Mouse (Mus musculus) midbrain, embryonic 10.5 days (tissue): ENCODE measurements around the gene P4htm. TPM values are rescaled to one million over a fixed set of nuclear protein-coding genes. Genes with fewer than 3 reads are reported as not detected.

ENCODE experiments used
- DNase-seq: peaks from one replicate; pipeline ENCODE4 v3.0.0-alpha.2; 2017; ENCODE audit warnings: low spot score
- H3K27ac ChIP-seq: fragments of 300-500 bp; sonication (generic); replicated peaks from 2 replicates; pipeline ENCODE4 v1.5.1; 2016; ENCODE audit warnings: mild to moderate bottlenecking
- H3K27me3 ChIP-seq: fragments of 300-500 bp; sonication (generic); 2 replicates; pipeline ENCODE4 v1.6.1; 2016; ENCODE audit warnings: low read depth, mild to moderate bottlenecking; ENCODE audit not compliant: poor library complexity, severe bottlenecking
- H3K36me3 ChIP-seq: fragments of 300-500 bp; sonication (generic); 2 replicates; pipeline ENCODE4 v1.6.1; 2016; ENCODE audit warnings: mild to moderate bottlenecking, moderate library complexity
- H3K4me1 ChIP-seq: fragments of 300-500 bp; sonication (generic); 2 replicates; pipeline ENCODE4 v1.6.1; 2016
- H3K4me3 ChIP-seq: fragments of 300-500 bp; sonication (generic); 2 replicates; pipeline ENCODE4 v1.5.1; 2016; ENCODE audit warnings: mild to moderate bottlenecking, moderate library complexity
- H3K9me3 ChIP-seq: fragments of 300-500 bp; sonication (generic); replicated peaks from 2 replicates; pipeline ENCODE4 v1.6.1; 2016; ENCODE audit warnings: mild to moderate bottlenecking
- WGBS: fragments of 180-500 bp; shearing (Covaris S2); methylation state at CpG from one replicate; pipeline ENCODE4 v1.1.7; 2016; 5-methylcytosine and 5-hydroxymethylcytosine counted together
- polyA plus RNA-seq: library from polyadenylated mRNA; unstranded; fragments of >200 nt; fragmentation: Nextera tagmentation; extraction: Ambion mirVana; gene quantifications from 2 replicates; pipeline ENCODE4 v1.2.1, GENCODE M21; 2016

The P4htm gene
- polyA plus RNA-seq, 1 experiment from 2014 or later: 13.8 TPM

GRCm38 (mm10) chr9:108601986-108602385, 4.5 kb upstream of the P4htm start:
- Histone ChIP-seq H3K9me3 (no peaks in the 10 kb centered on the region), H3K27ac (no peak overlapping the region), H3K27me3 (no peaks in the 10 kb centered on the region), H3K4me3 (no peak overlapping the region), H3K36me3 (peaks cover 56% of the 10 kb centered on the region), H3K4me1 (peaks cover 12% of the 10 kb centered on the region)
- 85% methylated on average over 4 of the region's 4 CpGs for WGBS
- DNase-seq: no peak

- WGBS: 61% methylated on average over 2 of the region's 2 CpGs
- Histone ChIP-seq H3K4me1 (peaks cover 25% of the 10 kb centered on the region), H3K4me3 (no peak overlapping the region), H3K27me3 (0 out of 2 replicates have a peak, but pooled peaks cover 5% of the 10 kb centered on the region), H3K9me3 (no peaks in the 10 kb centered on the region), H3K27ac (no peak overlapping the region), H3K36me3 (peaks cover 36% of the 10 kb centered on the region)
- no peak for DNase-seq
These were observed 2.5 kb upstream of the P4htm start for GRCm38 (mm10) chr9:108600011-108600410.

GRCm38 (mm10) chr9:108599021-108599566, 1.6 kb upstream of the P4htm start:
- DNase-seq: no peak
- WGBS: 73% methylated on average over 4 of the region's 4 CpGs
- Histone ChIP-seq H3K36me3 (peaks cover 27% of the 10 kb centered on the region), H3K27ac (no peak overlapping the region), H3K27me3 (0 out of 2 replicates have a peak, but pooled peaks cover 5% of the 10 kb centered on the region), H3K4me1 (peaks cover 25% of the 10 kb centered on the region), H3K9me3 (no peaks in the 10 kb centered on the region), H3K4me3 (no peak overlapping the region)

- peaks cover 35% of the 10 kb centered on the region for H3K4me1 ChIP-seq
- no peak for DNase-seq
- peaks cover 17% of the 10 kb centered on the region; the same call in 1 of the 2 replicates for H3K27me3 ChIP-seq
- H3K9me3 ChIP-seq: no peaks in the 10 kb centered on the region
- H3K27ac ChIP-seq: no peak overlapping the region
- H3K36me3 ChIP-seq: peaks cover 24% of the 10 kb centered on the region; the same call in 1 of the 2 replicates
- 86% methylated on average over 3 of the region's 3 CpGs for WGBS
- H3K4me3 ChIP-seq: no peak overlapping the region
These were observed 3.1 kb downstream of the P4htm start for GRCm38 (mm10) chr9:108594354-108594753.

- no peak for DNase-seq
- H3K4me3 ChIP-seq: no peak overlapping the region
- peaks cover 18% of the 10 kb centered on the region; the same call in 1 of the 2 replicates for H3K27me3 ChIP-seq
- no peak overlapping the region for H3K27ac ChIP-seq
- H3K4me1 ChIP-seq: peaks cover 46% of the 10 kb centered on the region
- H3K9me3 ChIP-seq: no peaks in the 10 kb centered on the region
- H3K36me3 ChIP-seq: peaks cover 24% of the 10 kb centered on the region; the same call in 1 of the 2 replicates
- WGBS: 90% methylated on average over 4 of the region's 4 CpGs
These were observed 6.0 kb downstream of the P4htm start for GRCm38 (mm10) chr9:108591462-108591861.

GRCm38 (mm10) chr9:108589229-108589628, 8.2 kb downstream of the P4htm start:
- peak overlapping the region; percentile 49 for H3K4me3 ChIP-seq
- WGBS: 77% methylated on average over 5 of the region's 5 CpGs

GRCm38 (mm10) chr9:108587571-108588180, 9.8 kb downstream of the P4htm start:
- Histone ChIP-seq H3K4me3 (peak overlapping the region; percentile 49), H3K4me1 (peaks cover 48% of the 10 kb centered on the region), H3K36me3 (peaks cover 23% of the 10 kb centered on the region), H3K27me3 (peaks cover 18% of the 10 kb centered on the region; the same call in 1 of the 2 replicates), H3K27ac (peak overlapping the region; percentile 92), H3K9me3 (no peaks in the 10 kb centered on the region)
- DNase-seq: peak; percentile 97
- WGBS: 1% methylated on average over 14 of the region's 14 CpGs

More at GRCm38 (mm10) chr9:108589229-108589628, 8.2 kb downstream of the P4htm start:
- Histone ChIP-seq H3K27ac (peak overlapping the region; percentile 92), H3K27me3 (peaks cover 18% of the 10 kb centered on the region; the same call in 1 of the 2 replicates), H3K36me3 (peaks cover 24% of the 10 kb centered on the region; the same call in 1 of the 2 replicates), H3K4me1 (peaks cover 48% of the 10 kb centered on the region), H3K9me3 (no peaks in the 10 kb centered on the region)
- no peak for DNase-seq

GRCm38 (mm10) chr9:108579344-108579690, 18.1 kb downstream of the P4htm start:
- Histone ChIP-seq H3K27me3 (peaks cover 17% of the 10 kb centered on the region), H3K4me3 (peak overlapping the region; percentile 67), H3K27ac (peak overlapping the region; percentile 96), H3K9me3 (no peaks in the 10 kb centered on the region), H3K36me3 (peaks cover 60% of the 10 kb centered on the region), H3K4me1 (peaks cover 53% of the 10 kb centered on the region)
- WGBS: 58% methylated on average over 5 of the region's 5 CpGs
- no peak for DNase-seq

GRCm38 (mm10) chr9:108578545-108579343, 18.7 kb downstream of the P4htm start, which contains the start of gene Wdr6:
Gene Wdr6, minus strand, starts transcription at chr9:108578739.
- peaks cover 17% of the 10 kb centered on the region for H3K27me3 ChIP-seq
- H3K36me3 ChIP-seq: peaks cover 66% of the 10 kb centered on the region
- WGBS: 5% methylated on average over 51 of the region's 51 CpGs
- peak within 1 kb of the TSS; percentile 67 for H3K4me3 ChIP-seq
- H3K27ac ChIP-seq: peak within 1 kb of the TSS; percentile 96
- peak; percentile 98 for DNase-seq
- peaks cover 59% of the 10 kb centered on the region for H3K4me1 ChIP-seq
- no peaks in the 10 kb centered on the region for H3K9me3 ChIP-seq

GRCm38 (mm10) chr9:108577934-108578544, 19.4 kb downstream of the P4htm start:
- Histone ChIP-seq H3K36me3 (peaks cover 68% of the 10 kb centered on the region), H3K27ac (peak overlapping the region; percentile 96), H3K4me1 (peaks cover 66% of the 10 kb centered on the region), H3K27me3 (peaks cover 17% of the 10 kb centered on the region), H3K4me3 (peak overlapping the region; percentile 67), H3K9me3 (no peaks in the 10 kb centered on the region)
- WGBS: 0% methylated on average over 24 of the region's 24 CpGs
- no peak for DNase-seq

- Histone ChIP-seq H3K36me3 (peaks cover 68% of the 10 kb centered on the region), H3K4me1 (peaks cover 71% of the 10 kb centered on the region), H3K27ac (peak overlapping the region; percentile 96; the same call in 1 of the 2 replicates), H3K4me3 (peak overlapping the region; percentile 67), H3K9me3 (no peaks in the 10 kb centered on the region), H3K27me3 (peaks cover 17% of the 10 kb centered on the region)
- no peak for DNase-seq
- WGBS: 67% methylated on average over 6 of the region's 6 CpGs
These were observed 20.4 kb downstream of the P4htm start for GRCm38 (mm10) chr9:108577025-108577424.
